Mouse (Mus musculus): ENCODE measurements around the gene Lsamp.

DNA sequence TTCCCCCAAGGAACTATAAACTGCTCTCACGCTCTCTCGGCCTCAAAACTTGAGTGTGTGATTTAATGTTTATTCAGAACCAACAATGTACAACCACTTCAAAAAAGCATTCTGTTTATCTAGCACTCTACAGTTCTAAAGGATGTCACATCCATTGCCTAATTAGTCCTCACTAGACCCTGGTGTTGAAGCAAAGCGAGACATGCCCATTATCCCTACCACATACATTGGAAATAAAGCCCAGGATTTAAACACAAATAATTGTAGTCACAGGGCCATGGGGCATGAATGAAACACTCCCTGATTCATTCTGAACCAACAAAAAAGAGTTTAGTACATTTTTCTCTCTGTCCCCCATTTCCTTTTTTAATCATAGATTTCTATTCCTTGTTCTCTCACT is 1567.0 kb downstream of the Lsamp start:
- TF ChIP-seq HCFC1 (IDR thresholded peaks at IDR 0.05; ENCODE audit: borderline replicate concordance, insufficient read depth, low read length) (no peak), CHD2 (IDR thresholded peaks at IDR 0.05; ENCODE audit: low read depth, low read length) (no peak), MAFK (IDR thresholded peaks at IDR 0.05; ENCODE audit: insufficient read depth, low read depth, low read length) (no peak), ZNF384 (IDR thresholded peaks at IDR 0.05; ENCODE audit: low read depth, low read length) (no peak)
